Mouse (Mus musculus) urinary bladder, postnatal 36 days (tissue): Measurements from ENCODE around the gene Agtr1b.
A peak's percentile ranks its signal among the peaks of the same experiment; 100 is the strongest.

Source experiments
- DNase-seq, 2 experiments: peaks; one replicate each; pipeline ENCODE4 v3.0.0; 2022; ENCODE audit warnings: low spot score in 2 of 2, mixed read lengths in 1 of 2

Agtr1b gene

GRCm38 (mm10) chr3:20366558-20367522 lies at the start of gene Agtr1b:
TSS of gene Agtr1b (minus strand) at chr3:20367177.
- DNase-seq: peak; percentile 1 to 6

GRCm38 (mm10) chr3:20353598-20353997 lies 13.4 kb downstream of the Agtr1b start:
- no peak for DNase-seq

- DNase-seq: no peak
Observed at GRCm38 (mm10) chr3:20348206-20348605, 18.8 kb downstream of the Agtr1b start.

DNA sequence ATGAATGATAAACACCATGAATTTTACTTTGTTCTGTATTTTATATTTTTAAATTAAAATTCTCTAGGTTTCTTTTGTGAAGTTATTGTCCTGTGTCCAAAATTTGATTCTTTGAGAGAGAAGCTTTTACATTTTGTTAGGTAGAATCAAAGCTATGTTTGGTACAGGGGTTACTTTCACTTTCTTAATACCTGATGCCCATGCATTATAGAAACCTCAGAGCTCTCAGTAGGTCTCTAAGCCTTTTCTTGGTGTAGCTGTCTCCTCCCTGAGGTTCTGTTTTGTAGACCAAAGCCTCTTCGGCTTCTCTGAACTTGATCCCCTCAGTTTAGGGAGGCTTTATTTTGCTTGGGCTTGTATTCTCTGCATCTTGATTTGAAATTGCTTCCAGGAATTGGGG lies 26.6 kb downstream of the Agtr1b start:
- no peak for DNase-seq

- DNase-seq: no peak
Observed at GRCm38 (mm10) chr3:20334681-20335080, 32.3 kb downstream of the Agtr1b start.

DNA sequence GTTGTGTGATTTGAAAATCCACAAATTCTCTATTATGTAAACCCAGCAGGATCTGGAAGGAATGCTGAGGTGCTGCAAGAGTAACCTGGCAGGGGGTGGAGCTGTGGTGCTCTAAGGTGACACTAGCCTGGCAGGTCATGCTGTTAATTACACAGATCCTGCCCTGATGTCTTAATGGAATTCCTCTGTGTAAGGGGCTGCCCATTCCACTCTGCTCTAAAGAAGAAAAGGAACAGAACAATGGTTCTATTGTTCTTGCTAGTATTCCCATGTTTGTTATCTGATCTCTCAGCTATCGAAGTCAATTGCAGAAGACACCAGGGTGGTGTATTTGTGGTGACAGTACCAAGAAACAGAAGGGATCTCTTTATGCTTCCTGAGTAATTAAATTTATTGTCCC lies 49.7 kb downstream of the Agtr1b start:
- DNase-seq: no peak

- no peak for DNase-seq
Observed at GRCm38 (mm10) chr3:20309142-20309541, 57.8 kb downstream of the Agtr1b start.

DNA sequence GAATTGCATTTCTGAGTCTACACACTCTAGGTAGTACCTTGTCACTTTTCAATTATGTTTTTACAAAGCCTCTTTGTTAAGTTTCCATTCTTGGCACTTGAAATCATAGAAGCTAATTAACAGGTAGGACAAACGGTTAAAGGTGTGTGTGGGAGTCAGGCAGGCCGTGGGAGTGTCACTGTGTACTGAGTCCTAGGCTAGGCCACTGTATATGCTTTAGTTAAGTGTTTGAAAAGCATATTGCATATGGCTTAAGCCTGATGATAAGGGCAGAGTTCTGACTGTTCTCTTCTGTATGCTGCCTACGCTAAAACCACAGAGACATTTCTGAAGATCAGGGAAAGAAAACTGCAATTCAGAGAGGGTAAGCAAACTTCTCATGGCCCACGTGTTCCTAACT lies 59.7 kb downstream of the Agtr1b start:
- no peak for DNase-seq

GRCm38 (mm10) chr3:20304758-20305352 lies 62.1 kb downstream of the Agtr1b start:
- no peak for DNase-seq

DNA sequence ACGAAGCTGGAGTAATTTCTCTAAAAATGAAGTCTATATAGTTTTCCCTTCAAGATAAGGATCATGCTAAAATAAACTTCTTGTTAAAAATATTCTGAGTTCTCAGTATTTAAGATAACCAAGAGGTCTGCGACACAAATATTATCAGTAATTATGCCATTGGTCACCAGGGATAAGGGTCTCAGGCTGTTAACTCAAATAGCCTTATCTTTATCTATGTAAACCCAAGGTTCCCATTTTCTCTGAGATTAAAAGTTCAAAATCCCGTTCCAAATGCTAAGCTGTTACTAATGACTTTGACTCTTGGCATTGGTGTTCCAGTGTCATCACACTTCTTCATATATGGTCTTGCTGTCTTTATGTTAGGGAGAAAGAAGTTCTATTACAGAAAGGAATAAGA lies 71.4 kb downstream of the Agtr1b start:
- no peak for DNase-seq

GRCm38 (mm10) chr3:20294542-20295348 lies 72.2 kb downstream of the Agtr1b start:
- DNase-seq: no peak

DNA sequence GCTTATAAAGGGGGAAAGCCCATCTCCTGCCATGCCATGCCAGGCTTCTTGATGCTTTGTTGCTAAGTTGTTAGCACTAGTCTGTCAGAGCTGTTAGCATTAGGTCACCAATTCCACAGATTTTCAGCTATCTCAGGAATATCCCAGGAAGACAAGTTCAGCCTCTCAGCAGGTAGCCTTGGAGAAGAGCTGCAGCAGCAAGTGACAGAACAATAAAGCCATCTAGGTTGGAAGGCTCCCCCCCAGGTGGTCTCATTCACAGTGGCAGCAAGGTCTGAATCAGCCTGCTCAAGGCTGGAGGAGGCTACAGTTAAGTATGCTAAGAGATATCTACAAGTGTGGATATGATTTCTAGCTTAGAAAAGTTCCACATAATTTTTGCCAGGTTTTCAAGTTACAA lies 75.6 kb downstream of the Agtr1b start:
- DNase-seq: no peak

- no peak for DNase-seq
Observed at GRCm38 (mm10) chr3:20288761-20289160, 78.2 kb downstream of the Agtr1b start.

DNA sequence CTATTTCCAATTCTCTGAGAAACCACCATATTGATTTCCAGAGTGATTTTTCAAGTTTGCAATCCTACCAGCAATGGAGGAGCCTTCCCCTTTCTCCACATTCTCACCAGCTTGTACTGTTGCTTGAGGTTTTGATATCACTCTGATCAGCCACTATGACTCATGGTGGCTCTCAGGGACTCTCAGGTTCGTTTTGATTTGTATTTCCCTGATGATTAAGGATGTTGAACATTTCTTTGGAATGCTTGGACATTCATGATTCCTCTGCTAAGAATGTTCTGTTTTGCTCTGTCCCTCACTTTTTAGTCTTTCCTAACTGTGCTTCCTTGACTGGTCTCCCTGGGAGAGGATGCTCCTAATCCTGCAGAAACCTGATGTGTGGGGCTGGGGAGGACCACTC lies 85.2 kb downstream of the Agtr1b start:
- no peak for DNase-seq

GRCm38 (mm10) chr3:20275633-20276032 lies 91.3 kb downstream of the Agtr1b start, which contains the start of gene Cpb1:
TSS of gene Cpb1 (minus strand) at chr3:20275733.
- no peak for DNase-seq
